Mouse (Mus musculus): ENCODE data around the gene Tmem121b.

DNA sequence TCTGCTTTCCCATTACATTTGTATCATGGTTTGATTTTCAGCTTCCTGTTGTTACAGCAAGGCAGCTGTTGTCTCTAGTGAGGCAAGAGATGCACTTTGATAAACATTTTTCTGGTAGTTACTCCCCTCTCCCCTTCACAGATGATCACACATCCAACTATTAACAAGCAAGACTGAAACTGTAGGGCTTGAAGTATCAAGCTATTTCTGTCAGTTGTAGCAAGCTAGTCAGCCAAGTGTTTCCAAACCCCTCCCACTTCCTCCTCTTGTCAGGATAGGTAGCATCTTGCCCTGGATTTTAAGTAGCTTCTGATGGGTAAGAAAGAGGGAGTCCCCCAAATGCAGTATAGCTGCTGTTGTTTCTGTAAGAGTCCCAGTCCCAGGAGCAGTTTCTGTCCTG is 23.8 kb downstream of the Tmem121b start:
- no peak for TF ChIP-seq CTCF (IDR thresholded peaks at IDR 0.05; ENCODE audit: control insufficient read depth, insufficient read depth, insufficient replicate concordance, low read depth, low read length)
- no peak for TF ChIP-seq POLR2A (IDR thresholded peaks at IDR 0.05; ENCODE audit: control insufficient read depth, low read depth, low read length)
